In genomic region chr8:121694453-121694852, GRCm38 (mm10) we compare ENCODE assay signal across 9 mouse cellular contexts. TPM values are rescaled to one million over a fixed set of nuclear protein-coding genes. Genes with fewer than 3 reads are reported as not detected.
DNase-seq lines count a peak whose midpoint lies in the region; ATAC-seq lines count a peak whose summit lies in the region.
"Had no signal": no experiment of that assay in that cellular context is flagged by ENCODE, and none has a peak within 500 bp of the region (broad histone marks: within the 10 kb centered on the region; RNA-seq: fewer than 3 reads in every experiment).

No protein-coding gene starts in this region.

- H3K9me3 ChIP-seq in heart, embryonic 11.5 days (replicated peaks; ENCODE audit: control insufficient read depth, low read length), result no peaks in the 10 kb centered on the region

- H3K4me1 ChIP-seq in heart, embryonic 11.5 days (ENCODE audit: control insufficient read depth, insufficient read depth, low read length), result peaks cover 4% of the 10 kb centered on the region; the same call in 1 of the 2 replicates

- intact Hi-C loops in heart, postnatal 14 days (cut with DNase I), result no loop called here

- H3K4me3 ChIP-seq in heart, embryonic 11.5 days (ENCODE audit: low read depth, low read length), result no peak overlapping the region

- H3K27ac ChIP-seq in heart, embryonic 11.5 days (ENCODE audit: low read depth, low read length), result no peak overlapping the region

- H3K4me2 ChIP-seq in heart, embryonic 11.5 days, result no peak overlapping the region

- WGBS in heart, embryonic 11.5 days (ENCODE audit: insufficient replicate concordance), result 55% methylated on average over 4 of the region's 4 CpGs

- H3K36me3 ChIP-seq in heart, embryonic 11.5 days (ENCODE audit: control insufficient read depth, insufficient read depth, low read length), result no peaks in the 10 kb centered on the region

- no peak for ATAC-seq in heart, embryonic 11.5 days (replicated peaks; ENCODE audit: insufficient number of reproducible peaks, low FRiP score, low TSS enrichment)

- H3K27me3 ChIP-seq in heart, embryonic 11.5 days (ENCODE audit: control insufficient read depth, insufficient read depth, low read length), result no peaks in the 10 kb centered on the region; the same call in 1 of the 2 replicates

- peak; percentile 41 to 62 for DNase-seq in heart, postnatal 14 days
- peak; percentile 22 for DNase-seq in spleen, adult 12 weeks (ENCODE audit: low spot score)
- DNase-seq in spleen, postnatal 36 days (ENCODE audit: low spot score in 2 of 2), result no peak
- DNase-seq in cerebellum, adult 18-20 months, result peak; percentile 75 to 85
- DNase-seq in kidney, postnatal 10 days, result peak; percentile 68
- peak; percentile 55 for DNase-seq in retina, postnatal 1 day
- no peak for DNase-seq in frontal cortex, postnatal 14 days (ENCODE audit: low spot score in 2 of 2)

- no peak overlapping the region for H3K9ac ChIP-seq in heart, embryonic 11.5 days (ENCODE audit: low read depth, low read length)

RNA-seq across cellular contexts. Expression of gene Jph3, which starts 35.0 kb away (rescaled TPM):
- total RNA-seq in heart, postnatal 14 days (2021), result not detected
- polyA plus RNA-seq in heart, embryonic 11.5 days (2014; fragmentation: Nextera tagmentation; extraction: Ambion mirVana), result 0.46 and 0.66 TPM in 2 replicates
- total RNA-seq: hematopoietic stem cell, adult 5-6 weeks had no signal

RNA-seq across cellular contexts. Expression of gene Zcchc14, which starts 41.8 kb away (rescaled TPM):
- total RNA-seq in heart, postnatal 14 days (2021), result 10 to 100 TPM; 33.9 to 38.5 TPM
- polyA plus RNA-seq in heart, embryonic 11.5 days (2014; fragmentation: Nextera tagmentation; extraction: Ambion mirVana), result 11.4 and 14.2 TPM in 2 replicates

Comparison
In these comparisons a context has a peak if more than half of its experiments do, and no peak if none do; other contexts are left out.
1. DNase-seq: peak in heart, postnatal 14 days (2 of 2), spleen, adult 12 weeks (single experiment), cerebellum, adult 18-20 months (2 of 2), kidney, postnatal 10 days (single experiment) and retina, postnatal 1 day (single experiment); none in spleen, postnatal 36 days (0 of 2) and frontal cortex, postnatal 14 days (0 of 2).